Mouse (Mus musculus) E14TG2a.4 (cell line): ENCODE data around the gene Cat.

Source experiments
- H3K27me3 ChIP-seq: 2 replicates; pipeline ENCODE4 v1.6.1; 2014; ENCODE audit warnings: low read length, control low read depth; ENCODE audit not compliant: insufficient read depth
- H3K36me3 ChIP-seq: 2 replicates; pipeline ENCODE4 v1.6.1; 2014; ENCODE audit warnings: low read length, control low read depth; ENCODE audit not compliant: insufficient read depth
- H3K4me1 ChIP-seq: replicated peaks from 2 replicates; pipeline ENCODE4 v1.6.1; 2014; ENCODE audit warnings: low read depth, low read length, control low read depth
- H3K4me3 ChIP-seq: replicated peaks from 2 replicates; pipeline ENCODE4 v1.5.1; 2014; ENCODE audit warnings: mild to moderate bottlenecking, low read length
- H3K9me3 ChIP-seq: 2 replicates; pipeline ENCODE4 v1.6.1; 2014; ENCODE audit warnings: low read length, control low read depth
- CTCF ChIP-seq: conservative IDR thresholded peaks from 2 replicates; pipeline ENCODE4 v1.5.1; 2014; ENCODE audit warnings: low read length
- NANOG ChIP-seq: IDR thresholded peaks from 2 replicates; pipeline ENCODE4 v1.6.1; 2014; ENCODE audit warnings: borderline replicate concordance, low read length, mixed read lengths
- POU5F1 ChIP-seq: IDR thresholded peaks from 2 replicates; pipeline ENCODE4 v1.6.1; 2014; ENCODE audit warnings: low read length, borderline replicate concordance

The Cat gene

DNA sequence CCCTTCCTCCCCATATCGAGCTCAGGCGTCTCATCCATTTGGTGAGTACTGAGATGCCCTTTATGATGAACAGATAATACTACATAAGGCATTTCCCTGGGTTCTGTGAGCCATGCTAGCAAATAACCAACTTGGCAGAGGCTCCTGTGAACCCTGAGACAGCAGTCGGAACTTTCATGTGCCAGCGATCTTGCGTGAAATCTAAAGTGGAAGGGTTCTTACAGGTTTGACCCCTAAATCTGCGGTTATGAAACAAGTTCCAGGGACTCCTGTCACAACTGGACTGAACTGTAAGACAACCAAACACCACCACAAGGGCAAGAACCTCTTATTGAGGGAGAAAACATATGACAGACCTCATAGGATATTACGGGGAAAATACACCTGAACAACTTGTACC is 29.2 kb downstream of the Cat start:
- no peaks in the 10 kb centered on the region for H3K9me3 ChIP-seq
- TF ChIP-seq NANOG (no peak), CTCF (no peak), POU5F1 (no peak)

DNA sequence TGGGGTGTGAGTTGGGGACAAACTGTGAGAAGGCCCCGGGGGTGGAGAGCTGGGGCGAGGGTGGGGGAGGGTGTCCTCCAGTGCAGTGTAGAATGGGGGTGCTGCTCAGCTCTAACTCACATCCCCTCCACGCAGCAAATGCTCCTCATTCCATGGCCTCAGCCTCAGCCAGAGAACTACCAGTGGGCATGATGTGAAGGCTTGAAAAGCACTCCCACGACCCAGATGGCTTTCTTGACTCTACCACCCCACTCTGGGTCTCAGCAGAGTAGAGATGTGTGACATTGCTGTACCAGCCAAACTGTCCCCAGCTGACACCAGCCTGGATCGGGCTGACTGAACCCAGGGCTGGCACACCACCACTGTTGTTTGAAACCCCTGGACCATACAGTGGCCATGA is 32.4 kb downstream of the Cat start:
- no peak overlapping the region for H3K4me3 ChIP-seq
- no peaks in the 10 kb centered on the region for H3K4me1 ChIP-seq
- H3K36me3 ChIP-seq, result peaks cover 40% of the 10 kb centered on the region
- no peaks in the 10 kb centered on the region for H3K27me3 ChIP-seq
- no peak for TF ChIP-seq POU5F1
- TF ChIP-seq CTCF, result no peak
- TF ChIP-seq NANOG, result no peak
- H3K9me3 ChIP-seq, result no peaks in the 10 kb centered on the region

More for the DNA sequence above, 29.2 kb downstream of the Cat start:
- H3K4me1 ChIP-seq, result peaks cover 17% of the 10 kb centered on the region
- no peak overlapping the region for H3K4me3 ChIP-seq
- H3K36me3 ChIP-seq, result peaks cover 50% of the 10 kb centered on the region
- H3K27me3 ChIP-seq, result no peaks in the 10 kb centered on the region

DNA sequence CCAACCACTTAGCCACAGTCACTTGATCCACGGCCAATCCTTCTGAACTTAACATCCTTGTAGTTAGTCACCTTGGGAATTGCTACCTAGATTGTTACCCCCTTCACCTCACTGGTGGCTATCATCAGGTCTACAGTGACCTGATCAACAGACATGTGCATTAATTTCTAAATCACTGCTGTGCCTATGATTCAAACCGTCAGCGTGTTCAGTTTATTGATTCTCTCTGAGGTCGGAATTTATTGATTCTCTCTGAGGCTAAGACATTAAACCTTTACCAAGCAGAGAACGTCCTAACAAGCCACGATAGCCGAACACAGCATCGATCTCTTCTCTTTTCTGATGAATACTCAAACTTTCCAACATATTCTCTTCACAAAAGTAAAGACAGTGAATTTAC is 34.7 kb downstream of the Cat start:
- Histone ChIP-seq H3K9me3 (no peaks in the 10 kb centered on the region), H3K4me1 (0 out of 2 replicates have a peak, but pooled peaks cover 4% of the 10 kb centered on the region), H3K4me3 (no peak overlapping the region), H3K27me3 (no peaks in the 10 kb centered on the region), H3K36me3 (peaks cover 28% of the 10 kb centered on the region)
- TF ChIP-seq NANOG (no peak), POU5F1 (no peak), CTCF (no peak)

DNA sequence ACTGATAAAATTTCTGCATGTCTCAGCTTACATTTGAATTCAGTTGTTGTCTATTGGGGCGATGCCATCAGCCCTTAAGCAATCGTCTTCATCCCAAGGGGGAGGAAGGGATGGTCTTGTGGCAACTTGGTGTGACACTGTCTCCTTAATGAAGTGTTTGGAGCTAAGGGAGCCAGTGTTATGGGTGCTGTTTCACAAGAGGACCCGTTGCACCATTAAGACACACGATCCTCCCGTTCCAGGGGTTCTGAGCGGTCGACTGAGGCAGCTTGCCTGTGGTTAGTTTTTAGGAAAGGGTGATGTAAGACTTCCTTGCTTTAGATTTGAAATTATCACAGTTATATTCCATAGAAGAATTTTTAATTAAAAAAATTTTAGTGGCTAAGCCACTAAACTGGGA is 35.1 kb downstream of the Cat start:
- TF ChIP-seq POU5F1 (no peak), NANOG (no peak), CTCF (no peak)
- Histone ChIP-seq H3K36me3 (peaks cover 23% of the 10 kb centered on the region), H3K4me3 (no peak overlapping the region), H3K4me1 (0 out of 2 replicates have a peak, but pooled peaks cover 4% of the 10 kb centered on the region), H3K27me3 (no peaks in the 10 kb centered on the region), H3K9me3 (no peaks in the 10 kb centered on the region)

DNA sequence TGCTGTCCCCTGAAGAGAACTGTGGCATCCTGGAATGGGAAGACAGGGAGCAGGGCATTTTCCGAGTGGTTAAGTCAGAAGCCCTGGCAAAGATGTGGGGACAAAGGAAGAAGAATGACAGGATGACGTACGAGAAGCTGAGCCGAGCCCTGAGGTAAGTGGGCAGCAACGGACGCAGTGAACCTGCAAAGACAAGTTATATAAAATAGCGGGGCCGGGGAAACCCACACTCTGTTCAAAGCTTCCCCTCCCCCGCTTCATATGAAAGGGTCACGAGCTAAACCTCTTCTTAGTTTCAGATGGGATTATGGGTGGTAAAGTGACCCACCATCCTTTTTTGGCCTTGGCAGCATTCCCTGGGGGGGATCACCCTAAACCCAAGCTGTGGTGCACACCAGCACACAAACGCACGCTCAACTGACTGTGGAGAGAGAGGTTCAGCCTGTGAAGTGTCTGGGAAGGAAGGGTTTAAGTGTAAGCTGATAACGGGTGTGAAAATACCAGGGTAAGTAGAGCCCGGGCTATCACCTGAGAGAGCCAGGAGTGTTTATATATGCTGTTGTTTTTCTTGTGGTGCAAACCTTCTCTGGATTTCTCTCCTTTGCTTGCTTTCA is 35.9 kb downstream of the Cat start:
- Histone ChIP-seq H3K9me3 (no peaks in the 10 kb centered on the region), H3K4me1 (0 out of 2 replicates have a peak, but pooled peaks cover 6% of the 10 kb centered on the region), H3K27me3 (no peaks in the 10 kb centered on the region), H3K36me3 (peaks cover 15% of the 10 kb centered on the region), H3K4me3 (no peak overlapping the region)
- TF ChIP-seq NANOG (no peak), POU5F1 (no peak), CTCF (no peak)

DNA sequence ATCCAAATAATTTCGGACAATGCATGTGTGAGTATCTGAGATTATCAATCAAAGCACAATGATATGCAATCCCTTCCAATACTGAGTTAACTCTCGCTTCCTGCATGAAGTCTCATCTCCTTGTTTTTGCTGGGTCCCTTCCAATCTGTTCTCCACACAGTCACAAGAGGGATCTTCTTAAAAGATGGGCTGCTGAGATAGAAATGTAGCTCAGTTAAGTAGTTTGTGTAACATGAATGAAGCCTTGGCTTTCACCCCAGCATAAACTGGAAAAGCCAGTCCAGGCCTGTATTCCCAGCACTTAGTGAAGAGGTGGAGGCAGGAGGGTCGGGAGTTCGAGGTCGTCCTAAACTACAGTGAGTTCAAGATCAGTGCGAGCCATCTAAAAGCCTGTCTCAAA is 38.6 kb downstream of the Cat start:
- H3K4me3 ChIP-seq, result no peak overlapping the region
- TF ChIP-seq CTCF (no peak), NANOG (no peak), POU5F1 (no peak)
- no peaks in the 10 kb centered on the region for H3K9me3 ChIP-seq
- 0 out of 2 replicates have a peak, but pooled peaks cover 4% of the 10 kb centered on the region for H3K27me3 ChIP-seq
- H3K36me3 ChIP-seq, result no peaks in the 10 kb centered on the region
- 0 out of 2 replicates have a peak, but pooled peaks cover 6% of the 10 kb centered on the region for H3K4me1 ChIP-seq

DNA sequence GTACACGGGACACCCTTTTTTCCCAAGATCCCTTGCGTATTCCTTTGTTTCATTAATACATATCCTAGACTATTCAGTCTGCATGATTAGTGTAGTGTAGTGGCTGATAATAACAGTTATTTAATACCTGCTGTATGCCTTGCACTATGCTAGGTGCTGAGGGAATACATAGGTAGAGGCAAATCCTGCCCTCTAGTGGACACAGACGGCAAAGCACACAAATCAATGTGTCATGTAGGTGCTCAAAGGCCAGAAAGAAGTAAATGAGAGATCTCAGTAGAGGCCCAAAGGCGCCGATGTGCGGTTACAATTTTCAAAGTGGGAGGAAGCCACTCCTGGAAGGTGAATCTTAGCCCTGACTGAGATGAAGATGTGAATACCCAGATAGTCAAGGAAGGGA is 39.2 kb downstream of the Cat start:
- H3K4me1 ChIP-seq, result 0 out of 2 replicates have a peak, but pooled peaks cover 6% of the 10 kb centered on the region
- TF ChIP-seq NANOG (no peak), CTCF (peak; percentile 89)
- H3K27me3 ChIP-seq, result 0 out of 2 replicates have a peak, but pooled peaks cover 4% of the 10 kb centered on the region
- no peak overlapping the region for H3K4me3 ChIP-seq
- H3K9me3 ChIP-seq, result no peaks in the 10 kb centered on the region
- H3K36me3 ChIP-seq, result no peaks in the 10 kb centered on the region

DNA sequence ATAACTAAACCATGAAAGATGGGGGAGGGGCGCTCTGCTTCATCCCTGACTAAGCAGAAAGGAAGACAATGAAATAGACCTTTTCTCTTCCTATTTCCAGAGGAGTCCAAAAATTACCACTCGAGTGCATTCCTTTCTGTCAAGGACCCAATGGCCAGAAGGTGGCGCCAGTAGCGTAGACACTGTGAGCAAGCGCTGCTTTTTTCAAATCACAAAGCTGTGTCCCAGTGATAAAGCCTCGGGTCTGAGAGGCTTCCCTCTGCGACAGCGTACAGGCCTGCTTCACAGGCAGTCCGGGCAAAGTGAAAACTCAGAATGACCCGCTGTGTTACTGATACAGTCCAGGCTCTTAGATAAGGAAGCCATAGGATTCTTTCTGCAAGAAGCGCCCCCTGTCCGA is 45.2 kb downstream of the Cat start:
- TF ChIP-seq NANOG, result no peak
- peak; percentile 72 for TF ChIP-seq CTCF
- Histone ChIP-seq H3K36me3 (no peaks in the 10 kb centered on the region), H3K27me3 (0 out of 2 replicates have a peak, but pooled peaks cover 9% of the 10 kb centered on the region), H3K9me3 (no peaks in the 10 kb centered on the region), H3K4me1 (peaks cover 9% of the 10 kb centered on the region; the same call in 1 of the 2 replicates), H3K4me3 (no peak overlapping the region)

DNA sequence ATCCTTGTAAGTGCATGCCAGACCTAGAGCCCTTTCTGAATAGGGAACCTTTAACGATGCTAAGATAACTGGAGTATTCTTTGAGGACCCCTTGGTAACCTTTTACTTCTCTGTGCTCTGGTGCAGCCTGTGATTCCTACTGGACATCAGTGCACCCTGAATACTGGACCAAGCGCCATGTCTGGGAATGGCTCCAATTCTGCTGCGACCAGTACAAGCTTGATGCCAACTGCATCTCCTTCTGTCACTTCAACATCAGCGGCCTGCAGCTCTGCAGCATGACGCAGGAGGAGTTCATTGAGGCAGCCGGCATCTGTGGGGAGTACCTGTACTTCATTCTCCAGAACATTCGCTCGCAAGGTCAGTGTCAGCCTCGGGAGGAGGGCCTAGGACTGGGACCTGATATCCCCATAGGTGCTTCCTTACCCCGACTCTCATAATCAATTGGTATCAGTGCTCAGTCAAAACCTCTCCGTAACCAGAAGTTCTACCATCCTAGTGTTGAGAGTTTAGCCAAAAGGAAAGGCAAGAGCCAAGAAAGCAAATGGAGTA is 45.8 kb downstream of the Cat start:
- no peaks in the 10 kb centered on the region for H3K9me3 ChIP-seq
- peaks cover 7% of the 10 kb centered on the region; the same call in 1 of the 2 replicates for H3K4me1 ChIP-seq
- H3K27me3 ChIP-seq, result 0 out of 2 replicates have a peak, but pooled peaks cover 9% of the 10 kb centered on the region
- H3K36me3 ChIP-seq, result no peaks in the 10 kb centered on the region
- TF ChIP-seq NANOG (no peak), POU5F1 (no peak), CTCF (no peak)
- no peak overlapping the region for H3K4me3 ChIP-seq
